Mouse (Mus musculus) WW6 (cell line): ENCODE results near the gene Hoxb6.

Source experiments
- DNase-seq: peaks from one replicate; pipeline ENCODE4 v3.0.0-alpha.2; 2013; ENCODE audit warnings: low read depth, low spot score

Hoxb6 gene

DNA sequence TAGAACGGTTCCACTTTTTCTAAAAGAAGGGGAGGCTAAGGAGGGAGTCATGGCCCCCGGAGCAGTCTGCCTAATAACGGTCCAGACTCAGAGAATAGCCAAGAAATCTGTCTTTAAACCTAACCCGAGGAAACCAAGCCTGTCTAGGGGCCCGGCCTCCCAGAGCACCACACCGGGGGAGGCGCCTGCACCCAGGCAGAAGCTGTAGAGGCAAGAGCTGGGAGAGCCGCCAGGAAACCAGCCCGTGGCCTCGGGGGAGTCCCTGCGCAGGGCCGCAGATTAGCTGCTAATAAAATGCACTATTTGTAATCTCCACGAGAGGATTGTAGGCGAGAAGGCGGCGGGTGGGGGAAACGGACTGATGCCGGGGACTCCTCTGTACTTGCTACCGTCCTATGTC, 22.4 kb upstream of the Hoxb6 start:
- DNase-seq = no peak

DNA sequence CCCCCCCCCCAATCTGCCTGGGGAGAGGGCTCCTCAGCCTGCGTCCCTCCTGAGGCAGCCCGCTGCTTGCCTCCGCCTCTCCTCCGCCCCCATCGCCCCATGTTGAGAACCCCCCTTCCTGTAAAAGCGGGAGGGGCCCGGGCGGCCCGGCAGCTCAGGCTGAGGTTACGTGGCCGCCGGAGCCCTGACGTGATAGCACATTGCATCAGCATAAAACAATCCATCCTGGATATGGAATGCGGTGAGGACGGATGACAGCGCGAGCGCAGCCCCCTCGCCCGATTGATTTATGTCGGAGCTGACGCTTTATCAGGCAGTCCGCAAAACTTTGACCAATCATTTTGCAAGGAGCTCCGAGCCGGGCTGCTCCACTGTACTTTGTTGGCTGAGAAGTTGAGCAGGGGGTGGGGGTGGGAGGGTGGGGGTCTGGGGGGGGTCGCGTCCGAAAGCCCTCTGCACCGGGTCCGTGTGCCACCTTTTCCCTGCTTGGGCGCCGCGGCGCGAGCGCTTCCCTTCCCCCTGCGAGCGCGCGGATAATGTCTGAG, 21.2 kb upstream of the Hoxb6 start, which contains the start of gene Hoxb9:
Gene Hoxb9, plus strand, starts transcription at position 462 of the 545 bp plus-strand sequence.
- no peak for DNase-seq

DNA sequence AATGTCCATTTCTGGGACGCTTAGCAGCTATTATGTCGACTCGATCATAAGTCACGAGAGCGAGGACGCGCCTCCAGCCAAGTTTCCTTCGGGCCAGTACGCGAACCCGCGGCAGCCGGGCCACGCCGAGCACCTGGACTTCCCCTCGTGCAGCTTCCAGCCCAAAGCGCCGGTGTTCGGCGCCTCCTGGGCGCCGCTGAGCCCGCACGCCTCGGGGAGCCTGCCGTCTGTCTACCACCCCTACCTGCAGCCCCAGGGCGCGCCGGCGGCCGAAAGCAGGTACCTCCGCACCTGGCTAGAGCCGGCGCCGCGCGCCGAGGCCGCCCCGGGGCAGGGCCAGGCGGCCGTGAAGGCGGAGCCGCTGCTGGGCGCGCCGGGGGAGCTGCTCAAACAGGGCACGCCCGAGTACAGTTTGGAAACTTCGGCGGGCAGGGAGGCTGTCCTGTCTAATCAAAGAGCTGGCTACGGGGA, 20.7 kb upstream of the Hoxb6 start:
- no peak for DNase-seq

DNA sequence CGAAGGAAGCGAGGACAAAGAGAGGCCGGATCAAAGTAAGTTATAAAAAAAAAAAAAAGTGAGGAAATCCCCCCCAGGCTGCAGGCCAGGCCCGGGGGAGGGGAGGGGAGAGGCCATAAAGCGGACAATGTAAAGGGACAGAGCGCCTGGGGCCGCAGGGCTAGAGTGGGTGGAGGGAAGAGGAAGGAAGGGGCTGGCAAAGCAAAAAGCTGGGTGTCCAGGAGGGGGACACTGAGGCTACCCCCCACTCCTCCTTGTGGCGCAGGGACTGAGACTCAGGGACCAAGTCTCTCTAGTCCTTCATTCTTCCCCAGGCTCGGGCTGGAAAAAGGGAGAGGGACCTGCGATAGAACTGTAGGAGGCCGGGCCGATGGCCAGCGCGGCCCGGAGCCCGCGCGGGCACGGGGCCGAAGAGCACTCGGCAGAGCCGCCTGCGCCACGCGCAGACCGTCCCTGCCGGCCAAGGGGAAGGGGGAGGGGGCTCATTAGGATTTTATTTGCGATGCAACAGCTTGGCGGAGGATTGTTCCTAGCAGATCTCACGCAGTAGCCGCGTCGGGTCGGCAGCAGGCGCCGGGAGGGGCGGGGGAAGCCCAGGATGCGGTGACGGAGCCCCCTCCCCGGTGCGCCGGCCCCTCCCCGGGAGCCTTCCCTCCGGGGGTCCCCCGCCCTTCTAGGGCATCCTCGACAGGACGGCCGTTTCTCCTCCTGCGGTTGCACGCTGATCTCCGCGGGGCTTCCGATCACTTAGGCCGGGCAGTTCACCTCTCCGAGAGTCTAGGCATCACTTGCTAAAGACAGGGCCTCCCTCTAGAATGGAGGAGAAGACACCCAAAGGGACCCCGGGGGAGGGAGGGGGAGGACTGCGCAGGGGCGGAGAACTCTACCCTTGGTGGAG, 20.0 kb upstream of the Hoxb6 start:
- no peak for DNase-seq

DNA sequence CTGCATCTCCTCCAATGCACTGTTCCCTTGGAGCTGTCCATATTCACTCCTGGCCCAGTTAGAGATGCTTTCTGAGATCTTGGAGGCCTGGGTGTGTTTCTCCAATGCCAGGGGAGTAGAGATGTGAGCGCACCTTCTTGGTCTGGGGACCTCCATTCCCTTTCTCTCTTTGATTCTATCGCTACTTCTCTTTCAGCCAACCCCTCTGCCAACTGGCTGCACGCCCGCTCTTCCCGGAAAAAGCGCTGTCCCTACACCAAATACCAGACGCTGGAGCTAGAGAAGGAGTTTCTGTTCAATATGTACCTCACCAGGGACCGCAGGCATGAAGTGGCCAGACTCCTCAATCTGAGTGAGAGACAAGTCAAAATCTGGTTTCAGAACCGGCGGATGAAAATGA, 17.8 kb upstream of the Hoxb6 start:
- no peak for DNase-seq

DNA sequence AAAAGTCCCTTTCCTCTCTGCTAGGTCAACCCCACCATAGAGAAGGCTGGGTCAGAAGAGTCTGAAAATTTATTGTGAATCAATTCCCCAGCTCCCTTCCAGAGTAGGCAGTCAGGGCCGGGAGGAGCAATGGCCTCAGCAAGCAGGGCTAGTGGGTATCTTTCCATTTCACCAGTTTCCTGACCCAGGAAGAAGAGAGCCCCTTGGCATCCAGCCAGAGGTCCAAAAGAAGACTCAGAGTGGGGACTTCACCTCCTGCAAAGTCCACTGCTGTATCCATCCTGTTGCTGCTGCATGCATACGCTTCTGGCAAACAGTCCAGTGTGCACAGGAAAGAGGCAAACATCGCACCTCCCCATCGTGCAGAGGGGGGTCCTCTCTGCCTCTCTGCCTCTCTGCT, 16.4 kb upstream of the Hoxb6 start:
- no peak for DNase-seq

DNA sequence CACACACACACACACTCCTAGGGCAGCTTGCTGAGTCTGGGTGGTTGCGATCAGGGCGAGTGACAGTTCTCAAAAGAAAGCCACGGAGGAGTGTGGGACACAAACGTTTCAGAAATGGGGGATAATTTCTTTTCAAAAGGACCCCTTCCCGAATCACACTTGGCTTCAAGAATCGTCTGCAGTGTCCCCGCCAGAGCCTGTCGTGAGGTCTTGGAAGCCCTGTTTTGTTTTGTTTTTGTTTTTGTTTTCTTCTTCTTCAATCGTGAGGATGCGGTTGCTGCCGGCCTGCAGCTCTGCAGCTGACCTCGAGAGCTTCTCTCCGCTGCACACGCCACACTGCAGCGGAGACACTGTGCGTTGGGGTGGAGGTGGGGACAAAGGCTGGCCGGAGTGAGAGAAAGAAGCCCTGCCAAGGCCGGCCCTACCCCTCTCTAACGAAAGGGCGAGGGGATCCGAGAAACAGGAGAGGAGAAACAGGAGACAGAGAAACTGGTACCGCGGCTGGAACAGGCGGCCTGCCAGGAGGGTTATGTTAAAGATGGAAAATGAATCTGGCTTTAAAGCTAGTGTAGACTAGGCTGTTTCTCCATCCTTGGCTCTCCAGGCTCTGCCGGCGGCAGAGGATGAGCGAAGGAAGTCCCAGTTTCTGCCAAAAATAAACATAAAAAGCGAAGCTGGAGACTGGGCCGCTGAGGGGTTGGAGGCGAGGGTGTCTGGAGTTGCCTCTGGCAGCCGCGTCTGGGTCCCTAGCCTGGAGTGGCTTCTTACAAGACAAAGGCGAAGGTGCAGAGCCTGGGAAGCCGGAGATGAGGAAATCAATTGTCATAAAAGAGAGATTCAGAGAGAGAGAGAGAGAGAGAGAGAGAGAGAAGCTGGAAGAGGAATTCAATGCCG, 14.9 kb upstream of the Hoxb6 start:
- DNase-seq = no peak

DNA sequence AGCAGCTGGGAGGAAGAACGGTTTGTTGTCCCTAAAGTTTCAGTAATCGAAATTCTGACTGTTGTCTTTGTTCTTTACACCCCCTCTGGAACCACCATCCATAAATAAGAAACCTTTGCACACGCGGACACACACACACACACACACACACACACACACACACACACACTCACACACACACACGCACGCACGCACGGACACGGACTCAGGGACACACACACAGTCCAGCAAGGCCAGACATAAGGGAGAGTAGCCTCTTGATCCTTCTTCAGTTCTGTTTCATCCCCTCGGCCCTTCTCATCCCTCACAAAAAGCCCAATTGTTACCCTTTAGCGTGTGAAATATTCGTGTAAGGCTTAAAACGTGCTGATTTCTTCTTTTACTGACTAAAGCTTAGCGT, 14.0 kb upstream of the Hoxb6 start:
- DNase-seq = no peak

DNA sequence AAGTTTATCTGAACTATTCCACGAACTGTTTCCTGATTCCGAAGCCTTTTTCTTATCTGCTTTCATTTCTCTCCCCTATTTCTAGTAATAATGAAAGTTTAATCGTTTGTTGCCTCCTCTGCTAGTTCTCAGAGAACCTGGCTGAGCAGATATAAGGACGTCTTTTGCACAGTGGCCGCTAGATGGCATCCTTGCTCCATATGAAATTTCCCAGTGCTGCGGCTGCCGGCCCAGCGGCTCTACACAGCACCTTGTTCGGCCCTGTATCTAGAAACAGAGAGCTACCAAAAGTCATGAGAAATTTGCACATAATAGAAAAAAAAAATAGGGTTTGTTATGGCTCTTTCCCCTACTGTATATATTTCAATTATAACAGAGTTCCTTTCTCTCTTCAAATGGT, 13.5 kb upstream of the Hoxb6 start:
- DNase-seq = no peak

DNA sequence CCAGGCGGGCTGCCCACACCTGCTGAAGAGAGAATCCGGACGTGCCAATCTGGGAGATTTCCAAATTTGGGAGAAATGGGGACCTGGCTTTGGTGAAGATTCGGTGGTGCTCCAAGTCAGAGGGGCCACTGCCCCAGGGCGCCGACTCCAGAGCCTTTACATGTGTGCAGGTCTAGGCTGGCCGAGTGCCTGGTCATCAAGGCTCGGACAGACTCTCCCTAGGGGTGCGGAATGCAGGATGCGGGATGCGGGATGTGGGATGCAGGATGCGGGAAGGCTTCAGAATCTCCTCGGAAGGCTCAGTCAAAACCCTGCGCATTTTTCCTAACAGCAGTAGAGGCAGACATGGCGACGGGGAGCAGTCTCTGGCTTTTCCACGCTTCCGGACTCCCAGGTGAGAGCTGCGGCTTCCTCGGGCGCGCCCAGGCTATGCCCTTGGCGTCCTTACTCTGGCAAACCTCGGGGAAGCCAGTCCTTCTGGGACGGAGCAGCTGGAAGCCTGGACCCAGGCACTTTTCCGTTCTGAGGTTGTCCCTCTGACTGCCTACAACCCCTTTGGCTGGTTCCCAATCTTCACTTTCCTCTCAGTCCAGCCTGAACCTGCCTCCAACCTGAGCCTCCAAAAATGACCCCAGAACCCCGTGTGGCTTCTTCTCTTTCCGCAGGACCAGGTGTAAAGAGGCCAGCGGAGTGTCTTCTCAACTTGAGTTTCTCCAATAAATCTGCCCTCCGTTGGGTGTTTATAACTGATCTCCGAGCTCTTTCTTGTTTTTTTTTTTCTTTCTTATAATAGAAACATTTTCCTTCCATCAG, 12.6 kb upstream of the Hoxb6 start:
- DNase-seq = no peak

DNA sequence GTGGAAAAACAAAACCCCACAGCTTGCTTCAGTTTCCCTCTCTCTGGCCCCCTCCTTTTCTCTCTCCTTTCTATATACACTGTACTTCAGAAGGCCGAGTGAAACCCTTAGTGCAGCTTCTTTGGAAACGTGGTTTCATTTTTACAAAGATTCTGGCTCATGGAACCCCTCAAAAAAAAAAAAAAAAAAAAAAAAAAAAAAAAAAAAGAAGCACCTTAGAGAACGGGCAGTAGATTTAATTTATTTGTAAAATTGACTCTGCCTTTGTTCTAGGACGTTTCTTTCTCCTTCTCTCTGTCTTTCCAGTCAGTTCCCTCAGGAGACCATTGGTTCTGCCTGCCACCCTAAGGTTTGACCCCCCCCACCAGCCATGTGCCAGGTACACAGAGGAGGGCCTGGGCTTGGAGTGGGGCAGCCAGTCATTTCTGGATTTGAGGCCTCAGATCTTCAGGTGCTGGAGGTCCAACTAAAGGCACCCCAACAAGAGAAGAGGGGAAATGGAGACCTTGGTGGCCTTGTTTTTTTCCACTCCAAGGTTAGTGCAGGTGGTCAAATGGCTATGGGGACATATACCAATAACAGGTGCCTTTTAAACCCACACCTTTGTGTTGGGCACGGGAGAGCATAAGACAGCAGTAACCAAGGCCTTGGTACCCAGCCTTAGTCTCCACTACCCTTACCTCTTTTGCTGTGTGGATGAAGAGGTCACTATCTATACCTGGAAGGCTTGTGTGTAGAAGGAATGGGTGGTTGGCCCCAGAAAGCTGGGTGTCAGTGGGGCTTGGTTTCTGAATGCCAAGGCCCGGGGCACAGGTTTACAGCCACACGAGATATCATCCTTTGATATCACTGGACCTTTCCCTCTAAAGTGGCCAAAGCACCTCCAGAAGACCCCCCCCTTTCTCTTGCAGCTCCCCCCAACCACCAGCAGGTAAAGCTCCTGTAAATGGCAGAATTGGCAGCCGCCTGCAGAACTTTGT, 11.6 kb upstream of the Hoxb6 start:
- no peak for DNase-seq

DNA sequence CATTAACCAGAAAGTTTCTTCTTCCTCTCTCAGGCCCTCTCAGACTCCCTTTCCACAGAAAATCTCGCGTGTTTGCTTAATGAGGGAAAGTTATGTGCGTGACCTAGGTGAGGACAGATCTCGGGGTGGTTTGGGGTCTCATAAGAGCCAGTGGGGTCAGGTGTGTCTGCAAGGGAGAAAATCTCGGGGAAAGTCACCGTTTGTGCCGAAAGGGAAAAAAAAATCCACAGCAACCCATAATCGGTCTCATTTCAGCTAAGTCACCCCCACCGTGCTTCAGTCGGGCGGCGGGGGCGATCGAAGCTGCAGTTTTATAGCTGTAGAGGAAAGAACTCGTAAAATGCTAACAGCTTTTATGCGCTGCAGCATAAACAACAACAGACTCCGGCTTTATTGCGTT, 10.9 kb upstream of the Hoxb6 start:
- no peak for DNase-seq

DNA sequence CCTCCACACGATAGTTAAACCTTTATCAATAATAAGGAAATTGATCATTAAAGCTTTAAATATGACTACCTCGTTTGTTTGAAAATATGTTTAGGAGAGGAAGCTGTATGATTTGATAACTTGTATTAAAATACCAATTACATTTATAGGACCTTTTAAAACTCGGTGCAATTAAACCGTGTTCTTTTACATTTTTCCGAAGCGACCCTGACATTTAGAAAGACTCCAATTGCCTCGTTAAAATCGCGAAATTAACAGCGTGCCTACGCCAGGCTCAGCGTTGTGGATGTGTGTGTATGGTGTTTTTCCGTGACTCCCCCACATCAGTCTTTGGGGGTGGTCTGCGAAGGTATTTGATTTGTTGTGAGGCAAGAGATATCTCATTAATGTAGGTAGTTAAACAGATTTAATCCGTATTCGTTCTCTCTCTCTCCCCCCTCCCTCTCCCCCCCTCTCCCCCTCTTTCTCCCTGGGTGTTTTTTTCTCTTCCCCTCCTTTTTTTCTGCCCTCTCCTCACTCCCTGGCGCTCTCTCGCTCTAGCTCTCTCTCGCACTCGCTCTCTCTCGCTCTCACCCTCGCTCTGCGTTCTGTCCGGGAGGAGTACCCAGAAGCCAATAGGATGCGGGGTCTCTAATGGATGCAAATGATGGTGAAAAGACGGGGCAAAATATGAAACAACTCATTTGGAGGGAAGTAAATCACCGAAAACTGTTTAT, 10.3 kb upstream of the Hoxb6 start, which contains the start of gene Hoxb8:
Gene Hoxb8, plus strand, starts transcription at position 51 of the 716 bp plus-strand sequence.
- no peak for DNase-seq

DNA sequence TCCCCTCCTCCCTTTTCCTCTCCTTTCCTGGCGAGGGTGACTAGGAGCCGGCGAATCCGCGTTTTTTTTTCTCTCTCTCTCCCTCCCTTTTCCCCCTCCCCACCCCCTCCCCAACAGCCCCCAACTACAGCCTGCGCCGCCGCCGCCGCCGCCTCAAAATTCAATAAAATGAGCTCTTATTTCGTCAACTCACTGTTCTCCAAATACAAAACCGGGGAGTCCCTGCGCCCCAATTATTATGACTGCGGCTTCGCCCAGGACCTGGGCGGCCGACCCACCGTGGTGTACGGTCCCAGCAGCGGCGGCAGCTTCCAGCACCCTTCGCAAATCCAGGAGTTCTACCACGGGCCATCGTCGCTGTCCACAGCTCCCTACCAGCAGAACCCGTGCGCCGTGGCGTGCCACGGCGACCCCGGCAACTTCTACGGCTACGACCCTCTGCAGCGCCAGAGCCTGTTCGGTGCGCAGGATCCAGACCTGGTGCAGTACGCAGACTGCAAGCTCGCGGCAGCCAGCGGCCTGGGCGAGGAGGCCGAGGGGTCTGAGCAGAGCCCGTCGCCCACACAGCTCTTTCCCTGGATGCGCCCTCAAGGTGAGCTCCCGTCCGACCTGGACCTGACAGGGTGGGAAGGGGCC, 9.4 kb upstream of the Hoxb6 start:
- no peak for DNase-seq

DNA sequence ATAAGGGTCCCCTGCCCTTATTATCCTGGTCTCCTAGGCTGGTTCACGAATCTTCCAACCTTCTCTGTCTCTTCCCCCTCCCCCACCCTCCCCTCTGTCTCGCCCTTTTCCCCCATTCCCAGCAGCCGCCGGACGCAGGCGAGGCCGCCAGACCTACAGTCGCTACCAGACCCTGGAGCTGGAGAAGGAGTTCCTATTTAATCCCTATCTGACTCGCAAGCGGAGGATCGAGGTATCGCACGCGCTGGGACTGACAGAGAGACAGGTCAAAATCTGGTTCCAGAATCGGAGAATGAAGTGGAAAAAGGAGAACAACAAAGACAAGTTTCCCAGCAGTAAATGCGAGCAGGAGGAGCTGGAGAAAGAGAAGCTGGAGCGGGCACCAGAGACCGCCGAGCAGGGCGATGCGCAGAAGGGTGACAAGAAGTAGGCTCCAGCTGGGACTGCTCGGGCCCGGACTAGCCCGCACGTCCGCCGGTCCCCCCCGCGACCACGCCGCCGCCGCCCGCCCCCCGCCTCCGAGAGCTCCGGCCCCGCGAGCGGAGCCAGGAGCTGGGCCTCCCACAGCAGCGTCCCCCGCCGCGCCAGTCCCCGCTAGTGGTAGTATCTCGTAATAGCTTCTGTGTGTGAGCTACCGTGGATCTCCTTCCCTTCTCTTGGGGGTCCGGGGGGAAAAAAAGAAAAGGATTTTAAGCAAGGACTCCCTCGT, 8.1 kb upstream of the Hoxb6 start:
- DNase-seq = no peak

DNA sequence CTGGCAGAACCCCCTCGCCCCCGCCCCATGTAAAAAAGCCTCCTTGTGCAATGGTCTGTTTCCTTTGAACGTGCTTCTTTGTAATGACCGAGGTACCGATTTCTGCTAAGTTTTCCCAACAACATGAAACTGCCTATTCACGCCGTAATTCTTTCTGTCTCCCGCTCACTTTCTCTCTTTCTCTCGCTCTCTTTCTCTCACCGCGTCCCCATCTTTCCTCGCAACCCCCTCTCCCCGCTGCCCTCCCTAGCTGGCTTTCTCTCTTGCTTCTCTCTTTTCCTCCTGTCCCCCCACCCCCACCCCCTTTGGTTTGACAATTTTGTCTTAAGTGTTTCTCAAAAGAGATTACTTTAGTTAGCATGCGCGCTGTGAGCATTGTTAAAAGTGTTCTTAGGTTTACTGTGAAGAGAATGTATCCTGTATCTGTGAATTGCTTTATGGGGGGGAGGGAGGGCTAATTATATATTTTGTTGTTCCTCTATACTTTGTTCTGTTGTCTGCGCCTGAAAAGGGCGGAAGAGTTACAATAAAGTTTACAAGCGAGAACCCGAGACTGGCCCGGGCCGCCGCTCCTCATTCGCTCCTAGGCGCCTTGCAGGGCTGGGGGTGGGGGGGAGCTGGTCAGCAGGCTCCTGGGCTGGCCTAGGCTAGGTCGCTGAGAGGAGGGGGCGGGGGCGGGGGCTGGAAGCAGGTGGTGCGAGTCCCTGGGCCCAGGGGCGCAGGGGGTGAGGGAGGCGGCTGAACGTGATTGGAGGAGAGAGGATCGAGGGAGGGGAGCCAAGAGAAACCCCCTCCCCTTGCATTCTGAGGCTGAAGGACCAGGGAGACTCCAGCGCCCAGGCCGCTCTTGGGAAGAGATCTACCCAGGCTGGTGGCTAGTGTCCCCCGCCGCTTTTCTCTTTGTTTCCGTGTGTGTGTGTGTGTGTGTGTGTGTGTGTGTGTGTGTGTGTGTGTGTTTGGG, 7.2 kb upstream of the Hoxb6 start:
- DNase-seq = no peak
